9 mouse cellular contexts compared by ENCODE assay signal in genomic region chr11:19830280-19831062, GRCm38 (mm10).
DNase-seq lines count a peak whose midpoint lies in the region; ATAC-seq and TF ChIP-seq lines count a peak whose summit lies in the region.
"Had no signal": no experiment of that assay in that cellular context is flagged by ENCODE, and none has a peak within 500 bp of the region (broad histone marks: within the 10 kb centered on the region; RNA-seq: fewer than 3 reads in every experiment).

No protein-coding gene starts in this region.

- no peak overlapping the region for H3K9ac ChIP-seq in embryonic facial prominence, embryonic 11.5 days (replicated peaks; ENCODE audit: low read length)
- no peak overlapping the region for H3K9ac ChIP-seq in heart, embryonic 14.5 days (ENCODE audit: low read length)
- no peak overlapping the region for H3K9ac ChIP-seq in lung, postnatal 0 days (replicated peaks; ENCODE audit: low read depth)

- H3K27me3 ChIP-seq in E14TG2a.4 (ENCODE audit: insufficient read depth, low read length): peaks cover 15% of the 10 kb centered on the region
- H3K27me3 ChIP-seq in embryonic facial prominence, embryonic 11.5 days (ENCODE audit: control insufficient read depth, insufficient read depth, low read length): no peaks in the 10 kb centered on the region; the same call in 1 of the 2 replicates
- H3K27me3 ChIP-seq in heart, embryonic 14.5 days (ENCODE audit: control insufficient read depth, insufficient read depth, low read length): no peaks in the 10 kb centered on the region
- H3K27me3 ChIP-seq in lung, postnatal 0 days (replicated peaks; ENCODE audit: insufficient read depth, low read length): no peaks in the 10 kb centered on the region

- H3K4me2 ChIP-seq in embryonic facial prominence, embryonic 11.5 days (ENCODE audit: low read depth, low read length): no peak overlapping the region
- H3K4me2 ChIP-seq in heart, embryonic 14.5 days (ENCODE audit: low read length): peak overlapping the region; percentile 31; the same call in 1 of the 2 replicates
- no peak overlapping the region for H3K4me2 ChIP-seq in lung, postnatal 0 days (replicated peaks; ENCODE audit: low read depth, low read length)

- peak overlapping the region; percentile 56 for H3K4me3 ChIP-seq in E14TG2a.4 (replicated peaks; ENCODE audit: low read length)
- H3K4me3 ChIP-seq in embryonic facial prominence, embryonic 11.5 days (ENCODE audit: low read depth, low read length): no peak overlapping the region
- H3K4me3 ChIP-seq in heart, embryonic 14.5 days (ENCODE audit: control insufficient read depth in 1 of 2, insufficient read depth in 1 of 2, low read depth in 1 of 2, low read length in 2 of 2): no peak overlapping the region
- H3K4me3 ChIP-seq in lung, postnatal 0 days (ENCODE audit: low read depth, low read length): no peak overlapping the region

- H3K36me3 ChIP-seq in E14TG2a.4 (ENCODE audit: insufficient read depth, low read length): no peaks in the 10 kb centered on the region
- H3K36me3 ChIP-seq in embryonic facial prominence, embryonic 11.5 days (replicated peaks; ENCODE audit: control insufficient read depth, insufficient read depth, low read depth, low read length): no peaks in the 10 kb centered on the region
- H3K36me3 ChIP-seq in heart, embryonic 14.5 days (ENCODE audit: control insufficient read depth, insufficient read depth, low read length): no peaks in the 10 kb centered on the region
- H3K36me3 ChIP-seq in lung, postnatal 0 days (ENCODE audit: insufficient read depth, low read length): no peaks in the 10 kb centered on the region

- ATAC-seq in embryonic facial prominence, embryonic 11.5 days (replicated peaks; ENCODE audit: insufficient number of reproducible peaks, low FRiP score, low TSS enrichment, low read depth): no peak
- ATAC-seq in heart, embryonic 14.5 days (ENCODE audit: insufficient number of reproducible peaks, insufficient read depth, low FRiP score, low read depth): no peak
- ATAC-seq in lung, postnatal 0 days: no peak

- TF ChIP-seq CTCF in E14TG2a.4 (conservative IDR thresholded peaks at IDR 0.05; ENCODE audit: low read length): peak; percentile 81
- TF ChIP-seq CTCF in lung, postnatal 0 days (IDR thresholded peaks at IDR 0.05): peak; percentile 95

- peaks cover 74% of the 10 kb centered on the region for H3K4me1 ChIP-seq in E14TG2a.4 (replicated peaks; ENCODE audit: low read depth, low read length)
- no peaks in the 10 kb centered on the region; the same call in 1 of the 2 replicates for H3K4me1 ChIP-seq in embryonic facial prominence, embryonic 11.5 days (ENCODE audit: control insufficient read depth, insufficient read depth, low read length)
- H3K4me1 ChIP-seq in heart, embryonic 14.5 days (ENCODE audit: control insufficient read depth in 2 of 2, insufficient read depth in 2 of 2, low read length in 2 of 2): peaks cover 0 to 5% of the 10 kb centered on the region in 2 experiments; a peak in 1 of 4 replicates
- H3K4me1 ChIP-seq in lung, postnatal 0 days (ENCODE audit: insufficient read depth, low read depth, low read length): peaks cover 7% of the 10 kb centered on the region; the same call in 1 of the 2 replicates

- peak; percentile 90 for DNase-seq in adrenal gland, postnatal 14 days
- DNase-seq in embryonic facial prominence, embryonic 11.5 days (ENCODE audit: low spot score): peak; percentile 87
- DNase-seq in kidney, postnatal 36 days: peak; percentile 66 to 93
- peak; percentile 89 for DNase-seq in lung, postnatal 0 days (ENCODE audit: low spot score)
- DNase-seq in retina, postnatal 1 day: peak; percentile 82
- DNase-seq in urinary bladder, postnatal 14 days (ENCODE audit: low spot score): peak; percentile 84

- no peak for TF ChIP-seq EP300 in lung, postnatal 0 days (IDR thresholded peaks at IDR 0.05)

- no peak overlapping the region for H3K27ac ChIP-seq in embryonic facial prominence, embryonic 11.5 days (replicated peaks; ENCODE audit: low read depth, low read length)
- no peak overlapping the region for H3K27ac ChIP-seq in heart, embryonic 14.5 days (replicated peaks in 1 of 2; ENCODE audit: control insufficient read depth in 1 of 2, insufficient read depth in 1 of 2, low read depth in 2 of 2, low read length in 2 of 2)
- no peak overlapping the region for H3K27ac ChIP-seq in lung, postnatal 0 days (ENCODE audit: low read length)
- H3K27ac ChIP-seq: macrophage had no signal

- no peaks in the 10 kb centered on the region for H3K9me3 ChIP-seq in E14TG2a.4 (ENCODE audit: low read length)
- H3K9me3 ChIP-seq in embryonic facial prominence, embryonic 11.5 days (replicated peaks; ENCODE audit: control insufficient read depth, low read length): no peaks in the 10 kb centered on the region
- no peaks in the 10 kb centered on the region for H3K9me3 ChIP-seq in heart, embryonic 14.5 days (ENCODE audit: control insufficient read depth, low read length)
- no peaks in the 10 kb centered on the region for H3K9me3 ChIP-seq in lung, postnatal 0 days (ENCODE audit: low read length)

- WGBS in embryonic facial prominence, embryonic 11.5 days: 18% methylated on average over 18 of the region's 18 CpGs
- WGBS in heart, embryonic 14.5 days: 18% methylated on average over 18 of the region's 18 CpGs
- WGBS in lung, postnatal 0 days: 18% methylated on average over 18 of the region's 18 CpGs
